Mouse (Mus musculus) liver, embryonic 14.5 days (tissue): ENCODE data around the gene Gm4881. TPM values are rescaled to one million over a fixed set of nuclear protein-coding genes. Genes with fewer than 3 reads are reported as not detected.
"Not testable (repeated sequence)": the region's sequence is repeated elsewhere in the genome, so short reads cannot be mapped to it uniquely, and the experiment has no call there.

Source experiments
- ATAC-seq: fragments of 200-750 bp; cut with Nextera tagmentation; 2 replicates; pipeline ENCODE4 v1.8.0; 2017; ENCODE audit warnings: moderate number of reproducible peaks, mild to moderate bottlenecking, moderate library complexity; ENCODE audit not compliant: insufficient read depth
- DNase-seq, 3 experiments: peaks; one replicate each; pipeline ENCODE4 v3.0.0-alpha.2; 2012 to 2013; ENCODE audit warnings: low read depth in 3 of 3, low spot score in 3 of 3
- H3K27ac ChIP-seq: fragments of 300-500 bp; sonication (generic); 2 replicates; pipeline ENCODE4 v1.5.1; 2014; ENCODE audit warnings: moderate library complexity, mild to moderate bottlenecking, control low read depth, inconsistent platforms
- H3K27me3 ChIP-seq: fragments of 300-500 bp; sonication (generic); 2 replicates; pipeline ENCODE4 v1.6.1; 2014; ENCODE audit warnings: mild to moderate bottlenecking, low read length, moderate library complexity; ENCODE audit not compliant: control insufficient read depth, insufficient read depth
- H3K36me3 ChIP-seq: fragments of 300-500 bp; sonication (generic); replicated peaks from 2 replicates; pipeline ENCODE4 v1.6.1; 2014; ENCODE audit warnings: low read depth; ENCODE audit not compliant: control insufficient read depth, insufficient read depth
- H3K4me1 ChIP-seq, 2 experiments: fragments of 200-500 bp in 1 of 2; fragments of 300-500 bp in 1 of 2; sonication (generic) in 1 of 2; replicated peaks; 2 replicates each; pipeline ENCODE4 v1.6.1; 2012 to 2014; ENCODE audit warnings: antibody characterized with exemption in 1 of 2, inconsistent platforms in 1 of 2, low read length in 1 of 2; ENCODE audit not compliant: control insufficient read depth in 2 of 2, insufficient read depth in 2 of 2
- H3K4me2 ChIP-seq: fragments of 300-500 bp; sonication (generic); 2 replicates; pipeline ENCODE4 v1.6.1; 2014; ENCODE audit warnings: low read depth, mild to moderate bottlenecking, control low read depth, moderate library complexity
- H3K4me3 ChIP-seq, 2 experiments: fragments of 200-500 bp in 1 of 2; fragments of 300-500 bp in 1 of 2; sonication (generic) in 1 of 2; 2 replicates each; pipeline ENCODE4 v1.5.1; 2012 to 2014; ENCODE audit warnings: low read depth in 2 of 2, low read length in 2 of 2, mild to moderate bottlenecking in 2 of 2, control low read depth in 1 of 2, inconsistent platforms in 1 of 2, moderate library complexity in 1 of 2; ENCODE audit not compliant: insufficient read depth in 1 of 2
- H3K9ac ChIP-seq: fragments of 300-500 bp; sonication (generic); replicated peaks from 2 replicates; pipeline ENCODE4 v1.6.1; 2014; ENCODE audit warnings: mild to moderate bottlenecking, control low read depth, moderate library complexity
- H3K9me3 ChIP-seq: fragments of 300-500 bp; sonication (generic); 2 replicates; pipeline ENCODE4 v1.6.1; 2016; ENCODE audit warnings: low read length, mixed read lengths; ENCODE audit not compliant: control insufficient read depth
- CTCF ChIP-seq: IDR thresholded peaks from 2 replicates; pipeline ENCODE4 v1.5.1; 2016; ENCODE audit warnings: antibody characterized with exemption, low read depth, control low read depth
- EP300 ChIP-seq: IDR thresholded peaks from 2 replicates; pipeline ENCODE4 v1.6.1; 2016; ENCODE audit warnings: antibody characterized with exemption, low read depth
- WGBS: fragments of 180-500 bp; shearing (Covaris S2); extraction: QIAGEN DNeasy Blood & Tissue Kit; methylation state at CpG from one replicate; pipeline ENCODE4 v1.1.7; 2014; ENCODE audit not compliant: insufficient replicate concordance; 5-methylcytosine and 5-hydroxymethylcytosine counted together
- polyA plus RNA-seq, 2 experiments: library from polyadenylated mRNA; depleted of rRNA in 1 of 2; stranded (reverse) in 1 of 2; unstranded in 1 of 2; fragments of >200 nt; fragmentation: Nextera tagmentation in 1 of 2; extraction: Ambion mirVana in 1 of 2; gene quantifications; 2 replicates each; pipeline versions ENCODE4 v1.2.1 to v1.2.3; 2012 to 2014

Gene Gm4881
- polyA plus RNA-seq, 2 experiments, result not detected

DNA sequence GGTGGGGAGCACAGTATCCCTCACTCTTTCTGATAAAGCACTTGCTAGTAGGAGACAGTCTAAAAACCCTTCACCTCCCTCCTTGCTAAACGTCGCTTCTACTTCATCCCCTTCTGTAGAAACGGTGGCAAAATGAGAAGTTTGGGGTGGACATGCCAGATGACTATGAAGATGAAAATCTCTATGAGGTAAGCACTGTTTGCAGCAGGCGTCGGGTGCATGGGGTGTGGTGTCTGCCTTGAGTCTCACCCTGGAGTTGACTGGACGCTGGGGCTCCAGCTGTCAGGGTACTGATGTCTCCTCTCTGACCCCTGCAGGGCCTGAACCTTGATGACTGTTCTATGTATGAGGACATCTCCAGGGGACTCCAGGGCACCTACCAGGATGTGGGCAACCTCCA lies 43.2 kb downstream of the Gm4881 start:
- no peak overlapping the region for H3K27ac ChIP-seq
- H3K27me3 ChIP-seq, result no peaks in the 10 kb centered on the region
- H3K4me1 ChIP-seq, result peaks cover 14 to 27% of the 10 kb centered on the region in 2 experiments
- no peaks in the 10 kb centered on the region for H3K9me3 ChIP-seq
- no peaks in the 10 kb centered on the region for H3K36me3 ChIP-seq
- H3K4me3 ChIP-seq, result no peak overlapping the region
- H3K4me2 ChIP-seq, result no peak overlapping the region
- TF ChIP-seq CTCF, result no peak
- no peak for TF ChIP-seq EP300
- H3K9ac ChIP-seq, result no peak overlapping the region
- no peak for DNase-seq
- no peak for ATAC-seq
- WGBS, result 34% methylated on average over 6 of the region's 6 CpGs

DNA sequence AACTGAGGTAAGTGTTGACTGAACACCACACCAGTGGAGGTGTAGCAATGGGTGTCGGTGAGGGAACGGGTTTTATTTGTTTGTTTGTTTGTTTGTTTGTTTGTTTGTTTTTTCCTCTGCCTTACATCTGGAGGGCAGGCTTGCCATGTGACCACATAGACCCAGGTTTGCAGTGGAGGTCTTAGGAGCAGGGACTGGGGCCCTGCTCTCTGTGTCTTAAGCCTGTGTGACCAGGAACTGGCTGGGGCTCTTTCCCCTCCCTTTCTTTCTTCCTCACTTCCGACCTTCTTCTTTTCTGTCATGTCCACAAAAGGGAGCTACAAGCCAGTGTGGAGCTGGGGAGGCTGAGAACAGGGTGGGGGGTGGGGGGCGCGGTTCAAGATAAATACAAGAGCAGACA lies 46.3 kb downstream of the Gm4881 start:
- Histone ChIP-seq H3K4me2 (no peak overlapping the region), H3K27me3 (no peaks in the 10 kb centered on the region), H3K27ac (no peak overlapping the region), H3K9ac (no peak overlapping the region), H3K4me1 (peaks cover 10 to 11% of the 10 kb centered on the region in 2 experiments), H3K4me3 (no peak overlapping the region), H3K9me3 (no peaks in the 10 kb centered on the region), H3K36me3 (no peaks in the 10 kb centered on the region)
- DNase-seq (no peak), ATAC-seq (no peak)
- WGBS, result 62% methylated on average over 5 of the region's 5 CpGs
- no peak for TF ChIP-seq EP300
- no peak for TF ChIP-seq CTCF

GRCm38 (mm10) chr7:24897224-24897623 lies 47.1 kb downstream of the Gm4881 start, which contains the start of gene Cd79a:
TSS of gene Cd79a (plus strand) at chr7:24897381.
- DNase-seq (no peak), ATAC-seq (no peak)
- Histone ChIP-seq H3K27ac (no peak within 1 kb of the TSS), H3K36me3 (no peaks in the 10 kb centered on the region), H3K9me3 (no peaks in the 10 kb centered on the region), H3K27me3 (no peaks in the 10 kb centered on the region), H3K4me3 (no peak within 1 kb of the TSS), H3K4me2 (no peak within 1 kb of the TSS), H3K4me1 (peaks cover 6% of the 10 kb centered on the region in 2 experiments), H3K9ac (no peak within 1 kb of the TSS)
- WGBS, result 56% methylated on average over 12 of the region's 12 CpGs
- no peak for TF ChIP-seq CTCF
- no peak for TF ChIP-seq EP300

GRCm38 (mm10) chr7:24896269-24896668 lies 48.0 kb downstream of the Gm4881 start:
- Histone ChIP-seq H3K9ac (no peak overlapping the region), H3K4me3 (no peak overlapping the region), H3K4me2 (no peak overlapping the region), H3K9me3 (no peaks in the 10 kb centered on the region), H3K27me3 (no peaks in the 10 kb centered on the region), H3K36me3 (no peaks in the 10 kb centered on the region), H3K27ac (no peak overlapping the region), H3K4me1 (no peaks in the 10 kb centered on the region)
- TF ChIP-seq CTCF (no peak), EP300 (no peak)
- 83% methylated on average over 8 of the region's 8 CpGs for WGBS
- DNase-seq (no peak), ATAC-seq (no peak)

DNA sequence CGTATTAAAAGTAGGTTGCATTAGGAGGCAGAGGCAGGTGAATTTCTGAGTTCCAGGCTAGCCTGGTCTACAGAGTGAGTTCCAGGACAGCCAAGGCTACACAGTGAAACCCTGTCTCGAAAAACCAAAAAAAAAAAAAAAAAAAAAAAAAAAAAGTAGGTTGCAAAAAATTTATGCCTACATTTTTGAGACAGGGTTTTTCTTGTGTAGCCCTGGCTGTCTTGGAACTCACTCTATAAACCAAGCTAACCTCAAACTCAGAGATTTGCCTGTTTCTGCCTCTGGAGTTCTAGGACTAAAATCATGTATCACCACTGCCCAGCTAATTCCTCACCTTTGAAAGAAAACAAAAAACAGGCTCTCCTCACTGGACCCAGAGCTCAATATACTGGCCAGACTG lies 48.5 kb downstream of the Gm4881 start:
- WGBS, result 64% methylated on average over 2 of the region's 2 CpGs

More for the DNA sequence above, 48.5 kb downstream of the Gm4881 start:
- H3K36me3 ChIP-seq, ATAC-seq, H3K9ac ChIP-seq, H3K4me3 ChIP-seq, H3K27me3 ChIP-seq, DNase-seq, H3K4me1 ChIP-seq, H3K9me3 ChIP-seq, H3K4me2 ChIP-seq, H3K27ac ChIP-seq: not testable (repeated sequence)
